Mouse (Mus musculus): ENCODE results near the gene AL732309.1.

AL732309.1 gene

DNA sequence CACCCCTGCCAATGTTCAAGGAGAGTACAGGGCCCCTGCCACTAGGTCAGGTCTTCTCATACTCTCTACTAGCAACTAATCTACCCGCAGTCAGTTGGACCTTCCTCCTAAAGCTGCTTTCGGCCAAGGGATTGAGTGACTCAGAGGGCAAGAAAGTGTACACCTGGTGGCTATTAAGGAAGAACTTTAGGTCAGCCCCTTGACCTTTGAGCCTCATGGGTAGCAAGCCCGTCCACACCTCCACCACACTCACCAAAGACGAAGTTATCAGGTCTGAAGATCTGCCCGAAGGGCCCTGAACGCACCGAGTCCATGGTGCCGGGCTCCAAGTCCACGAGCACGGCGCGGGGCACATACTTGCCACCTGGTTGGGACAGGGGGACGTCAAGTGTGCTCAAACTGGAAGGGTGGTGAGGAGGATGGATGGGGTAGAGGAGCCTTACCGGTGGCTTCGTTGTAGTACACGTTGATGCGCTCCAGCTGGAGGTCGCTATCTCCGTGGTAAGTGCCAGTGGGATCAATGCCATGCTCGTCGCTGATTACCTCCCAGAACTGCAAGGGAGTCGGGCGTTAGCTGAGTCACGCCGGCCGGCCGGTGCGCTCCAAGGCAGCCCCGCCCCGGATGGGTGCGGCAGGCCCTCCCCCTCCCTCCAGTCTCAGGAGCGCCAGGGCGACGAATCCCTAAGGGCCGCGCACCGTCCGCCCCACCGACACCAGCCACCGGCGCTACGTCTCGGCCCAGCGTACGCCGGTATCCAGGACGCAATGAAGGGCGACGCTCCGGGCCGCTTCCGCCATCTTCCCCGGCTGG lies 22.8 kb downstream of the AL732309.1 start:
- H3K36me3 ChIP-seq (ENCODE audit: control insufficient read depth, insufficient read depth, low read length, poor library complexity, severe bottlenecking) = no peaks in the 10 kb centered on the region; the same call in 1 of the 2 replicates
- no peaks in the 10 kb centered on the region for H3K27me3 ChIP-seq (ENCODE audit: control insufficient read depth, insufficient read depth, low read length, poor library complexity, severe bottlenecking)
- DNase-seq (ENCODE audit: low read depth, low spot score) = no peak

DNA sequence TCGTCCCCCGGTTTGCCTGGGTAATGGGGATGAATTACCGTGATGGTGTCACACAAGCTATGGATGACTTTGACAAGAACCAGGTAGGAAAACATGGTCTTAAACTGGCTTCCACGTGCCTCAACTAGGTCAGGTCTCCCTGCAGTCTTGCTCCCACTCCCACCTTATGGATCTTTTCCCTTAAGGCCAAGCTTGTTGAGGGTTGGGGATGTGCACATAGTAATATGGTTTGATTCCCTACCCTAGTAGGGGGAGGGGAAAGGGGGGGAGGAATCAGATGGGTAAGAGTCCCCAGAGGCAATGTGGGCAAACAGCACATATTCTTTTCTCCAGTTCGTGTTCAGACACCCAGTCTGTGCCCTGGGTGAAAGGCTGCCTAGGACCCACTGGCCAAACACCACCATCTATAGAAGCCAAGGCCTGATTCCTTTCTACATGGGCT lies 25.3 kb downstream of the AL732309.1 start:
- H3K36me3 ChIP-seq (ENCODE audit: control insufficient read depth, insufficient read depth, low read length, poor library complexity, severe bottlenecking) = no peaks in the 10 kb centered on the region; the same call in 1 of the 2 replicates
- DNase-seq (ENCODE audit: low read depth, low spot score) = no peak
- no peaks in the 10 kb centered on the region for H3K27me3 ChIP-seq (ENCODE audit: control insufficient read depth, insufficient read depth, low read length, poor library complexity, severe bottlenecking)

DNA sequence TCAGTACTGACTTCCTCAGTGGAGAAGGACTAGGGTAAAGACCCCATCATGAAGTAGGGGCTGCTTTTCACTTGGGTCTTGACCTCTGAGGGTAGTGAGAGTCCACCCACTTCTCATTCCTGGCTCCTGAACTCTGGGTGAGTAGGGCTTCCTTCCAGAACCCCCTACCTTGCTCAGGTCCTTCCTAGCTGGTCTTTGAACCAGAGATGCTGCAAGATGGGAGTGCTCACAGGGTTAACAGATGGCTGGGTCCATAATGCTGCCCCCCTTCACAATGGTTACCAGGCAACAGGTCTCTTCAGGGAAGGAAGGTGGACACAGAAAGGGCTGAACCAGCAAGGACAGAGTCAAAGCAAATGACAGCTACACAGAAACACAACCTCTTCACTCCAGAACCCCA lies 28.2 kb downstream of the AL732309.1 start, which contains the start of gene Fam166a:
Fam166a (plus strand) TSS at position 301 of the 400 bp plus-strand sequence.
- Histone ChIP-seq H3K36me3 (ENCODE audit: control insufficient read depth, insufficient read depth, low read length, poor library complexity, severe bottlenecking) (no peaks in the 10 kb centered on the region; the same call in 1 of the 2 replicates), H3K27me3 (ENCODE audit: control insufficient read depth, insufficient read depth, low read length, poor library complexity, severe bottlenecking) (no peaks in the 10 kb centered on the region)
- no peak for DNase-seq (ENCODE audit: low read depth, low spot score)

DNA sequence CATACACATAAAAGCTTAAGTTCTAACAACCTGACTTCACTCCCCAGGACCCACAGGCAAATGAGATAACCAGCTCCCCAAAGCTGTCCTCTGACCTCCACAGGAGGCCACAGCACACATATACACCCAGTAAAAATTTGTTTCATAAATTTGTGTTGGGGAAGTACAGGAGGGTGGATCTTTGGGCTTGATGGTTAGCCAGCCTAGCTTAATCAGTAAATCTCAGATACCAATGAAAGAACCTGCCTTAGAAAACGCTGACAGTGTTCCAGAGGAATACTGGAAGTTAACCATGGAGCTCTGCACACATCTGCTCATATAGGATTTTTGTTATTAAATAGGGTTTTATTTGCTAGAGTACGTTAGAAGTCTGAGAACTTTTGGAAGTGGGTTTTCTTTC lies 29.0 kb downstream of the AL732309.1 start:
- Histone ChIP-seq H3K27me3 (ENCODE audit: control insufficient read depth, insufficient read depth, low read length, poor library complexity, severe bottlenecking) (no peaks in the 10 kb centered on the region), H3K36me3 (ENCODE audit: control insufficient read depth, insufficient read depth, low read length, poor library complexity, severe bottlenecking) (no peaks in the 10 kb centered on the region; the same call in 1 of the 2 replicates)
- DNase-seq (ENCODE audit: low read depth, low spot score) = no peak

DNA sequence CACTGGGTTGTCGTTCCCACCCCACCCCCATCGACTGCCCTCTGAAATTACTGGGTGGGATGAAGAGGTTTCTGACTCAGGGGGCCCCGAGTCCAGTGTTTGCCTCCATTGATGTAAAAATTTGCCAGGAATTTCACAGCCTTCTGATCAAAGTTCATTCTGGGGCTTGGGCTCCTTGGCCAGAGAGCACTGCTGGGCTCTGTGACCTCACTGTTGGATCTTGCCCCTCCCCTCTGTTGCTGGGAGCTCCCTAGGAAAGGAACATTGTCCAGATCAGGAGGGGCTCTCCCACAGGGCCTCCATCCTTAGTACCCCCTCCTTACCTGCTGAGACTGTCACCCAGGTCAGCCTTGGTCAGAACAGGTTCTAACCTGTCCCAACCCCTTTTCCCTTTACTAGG lies 32.2 kb downstream of the AL732309.1 start, which contains the start of gene Stpg3:
Stpg3 (minus strand) TSS at position 194 of the 400 bp plus-strand sequence.
- Histone ChIP-seq H3K36me3 (ENCODE audit: control insufficient read depth, insufficient read depth, low read length, poor library complexity, severe bottlenecking) (no peaks in the 10 kb centered on the region), H3K27me3 (ENCODE audit: control insufficient read depth, insufficient read depth, low read length, poor library complexity, severe bottlenecking) (no peaks in the 10 kb centered on the region)
- DNase-seq (ENCODE audit: low read depth, low spot score) = no peak

DNA sequence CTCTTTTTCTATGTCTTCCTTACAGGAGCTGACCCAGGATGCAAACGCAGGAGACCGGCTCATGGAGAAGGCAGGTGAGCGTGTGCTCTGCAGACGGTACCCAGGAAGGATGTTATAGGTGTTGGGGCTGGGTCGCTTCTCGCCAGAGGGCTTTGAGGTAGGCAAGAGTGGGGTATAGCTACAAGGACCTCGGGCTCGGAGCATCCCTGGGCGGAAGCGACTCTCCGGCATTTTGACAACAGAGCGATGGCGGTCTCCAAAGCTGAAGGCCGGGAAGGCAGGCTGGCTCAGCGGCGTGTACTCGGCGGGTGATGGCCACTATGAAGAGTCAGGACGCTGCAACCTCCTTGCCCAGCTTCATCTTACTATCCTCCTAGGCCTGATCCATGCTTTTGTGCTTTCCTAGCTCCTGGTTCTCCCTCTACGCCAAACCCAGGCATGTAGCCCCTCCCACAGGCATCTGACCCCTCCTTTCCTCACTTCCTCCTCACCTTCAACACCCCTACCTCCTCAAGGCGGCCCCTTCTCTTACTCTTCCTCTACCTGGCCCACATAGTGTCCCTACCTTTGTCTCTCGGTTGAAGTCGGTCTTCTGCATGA lies 33.3 kb downstream of the AL732309.1 start:
- no peak for DNase-seq (ENCODE audit: low read depth, low spot score)

DNA sequence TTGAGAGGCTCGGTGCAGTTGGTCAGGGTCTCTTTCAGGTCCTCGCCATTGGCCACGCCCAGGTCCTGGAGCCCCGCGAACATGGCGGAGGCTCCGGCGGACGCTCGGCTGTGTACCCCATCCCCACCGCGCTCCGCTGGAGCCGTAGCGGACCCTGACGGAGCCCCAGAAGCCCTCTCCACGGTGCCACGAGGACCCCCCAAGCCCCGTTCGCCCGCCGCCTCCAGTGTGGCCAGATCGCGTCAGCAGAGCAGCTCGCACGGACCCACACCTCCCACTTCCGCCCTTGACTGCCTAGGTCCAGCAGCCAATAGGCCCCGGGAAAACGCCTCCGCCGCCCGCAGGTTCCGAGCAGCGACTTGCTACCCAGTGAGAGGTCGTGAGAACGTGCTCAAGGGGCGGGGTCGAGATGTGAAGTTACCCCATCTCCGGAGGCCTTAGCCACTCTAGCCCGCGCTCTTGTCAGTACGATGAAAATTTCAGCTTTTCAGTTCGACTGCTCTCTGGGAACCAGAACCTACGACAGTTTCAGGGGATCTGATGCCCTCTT lies 35.5 kb downstream of the AL732309.1 start, which contains the start of gene Nelfb:
Nelfb (minus strand) TSS at position 369 of the 550 bp plus-strand sequence.
- no peaks in the 10 kb centered on the region for H3K27me3 ChIP-seq (ENCODE audit: control insufficient read depth, insufficient read depth, low read length, poor library complexity, severe bottlenecking)
- peak; percentile 92 for DNase-seq (ENCODE audit: low read depth, low spot score)
- peaks cover 5% of the 10 kb centered on the region; the same call in 1 of the 2 replicates for H3K36me3 ChIP-seq (ENCODE audit: control insufficient read depth, insufficient read depth, low read length, poor library complexity, severe bottlenecking)

More for the DNA sequence above, 33.3 kb downstream of the AL732309.1 start:
- Histone ChIP-seq H3K27me3 (ENCODE audit: control insufficient read depth, insufficient read depth, low read length, poor library complexity, severe bottlenecking) (no peaks in the 10 kb centered on the region), H3K36me3 (ENCODE audit: control insufficient read depth, insufficient read depth, low read length, poor library complexity, severe bottlenecking) (peaks cover 2% of the 10 kb centered on the region; the same call in 1 of the 2 replicates)

DNA sequence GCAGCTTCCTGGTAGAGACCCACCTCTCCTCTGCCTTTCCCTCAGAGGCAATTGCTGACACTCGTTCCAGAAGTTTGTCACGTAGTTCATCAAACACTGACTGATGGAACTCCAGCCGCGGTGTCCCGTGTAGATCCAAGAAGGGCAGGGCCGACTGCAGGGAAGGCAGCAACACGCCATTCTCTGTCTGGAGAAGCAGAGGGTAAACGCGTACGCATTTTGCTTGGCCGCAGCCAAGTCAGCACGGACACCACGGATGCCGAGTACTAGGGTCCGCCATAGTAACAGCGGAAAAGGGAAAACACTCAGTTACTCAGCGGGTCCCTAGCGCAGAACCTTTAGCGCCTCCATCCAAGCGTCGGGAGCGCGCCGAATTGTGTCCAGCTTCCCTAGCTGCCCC lies 36.0 kb downstream of the AL732309.1 start:
- H3K27me3 ChIP-seq (ENCODE audit: control insufficient read depth, insufficient read depth, low read length, poor library complexity, severe bottlenecking) = no peaks in the 10 kb centered on the region
- no peak for DNase-seq (ENCODE audit: low read depth, low spot score)
- H3K36me3 ChIP-seq (ENCODE audit: control insufficient read depth, insufficient read depth, low read length, poor library complexity, severe bottlenecking) = peaks cover 5% of the 10 kb centered on the region; the same call in 1 of the 2 replicates

DNA sequence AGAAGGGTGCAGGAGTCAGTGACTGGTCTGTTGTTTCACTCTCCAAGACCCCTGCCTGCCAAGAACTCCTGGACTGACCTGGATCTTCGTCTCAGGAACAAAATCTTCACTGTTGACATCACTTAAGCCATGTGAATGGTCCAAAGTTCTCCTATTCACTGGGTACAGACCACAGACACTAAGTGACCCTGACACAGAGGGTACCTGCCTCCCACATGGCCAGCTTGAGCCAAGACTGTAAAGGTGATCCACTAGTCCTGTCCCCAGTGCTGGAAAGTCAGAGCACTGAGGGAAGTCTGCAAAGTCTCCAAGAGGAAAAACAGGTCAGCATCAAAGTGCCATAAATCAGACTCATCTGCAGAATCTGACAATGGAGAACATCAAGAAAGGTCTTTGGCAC lies 39.1 kb downstream of the AL732309.1 start:
- DNase-seq (ENCODE audit: low read depth, low spot score) = no peak
- Histone ChIP-seq H3K36me3 (ENCODE audit: control insufficient read depth, insufficient read depth, low read length, poor library complexity, severe bottlenecking) (peaks cover 15% of the 10 kb centered on the region), H3K27me3 (ENCODE audit: control insufficient read depth, insufficient read depth, low read length, poor library complexity, severe bottlenecking) (no peaks in the 10 kb centered on the region)

DNA sequence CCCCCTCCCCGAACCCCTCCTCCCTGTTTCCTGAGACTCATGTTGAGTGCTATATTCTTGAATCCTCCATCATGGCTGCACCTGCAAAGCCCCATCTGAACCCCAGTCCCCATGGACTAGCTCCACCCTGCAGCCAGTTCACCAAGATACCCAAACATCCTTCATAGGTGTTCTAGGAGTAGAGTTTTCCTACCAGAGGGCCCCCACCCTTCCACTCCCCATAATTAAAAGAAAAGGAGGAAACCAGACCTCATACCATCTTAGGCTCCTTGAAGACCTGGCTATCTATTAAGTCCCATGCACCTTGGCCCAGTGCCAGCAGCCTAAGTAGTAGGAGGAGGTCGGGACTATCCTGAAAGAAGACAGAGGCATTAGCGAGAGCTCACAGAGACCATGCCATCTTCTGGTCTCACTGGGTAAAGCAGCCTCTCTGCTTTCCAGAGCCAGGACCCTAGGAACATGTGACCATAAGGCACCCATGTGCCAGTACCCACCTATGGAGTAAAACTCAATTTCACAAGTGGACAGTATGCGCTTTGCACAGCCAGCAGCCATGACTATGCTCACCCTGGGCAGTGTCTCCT lies 42.9 kb downstream of the AL732309.1 start:
- Histone ChIP-seq H3K27me3 (ENCODE audit: control insufficient read depth, insufficient read depth, low read length, poor library complexity, severe bottlenecking) (no peaks in the 10 kb centered on the region), H3K36me3 (ENCODE audit: control insufficient read depth, insufficient read depth, low read length, poor library complexity, severe bottlenecking) (peaks cover 20% of the 10 kb centered on the region)
- DNase-seq (ENCODE audit: low read depth, low spot score) = peak; percentile 26

DNA sequence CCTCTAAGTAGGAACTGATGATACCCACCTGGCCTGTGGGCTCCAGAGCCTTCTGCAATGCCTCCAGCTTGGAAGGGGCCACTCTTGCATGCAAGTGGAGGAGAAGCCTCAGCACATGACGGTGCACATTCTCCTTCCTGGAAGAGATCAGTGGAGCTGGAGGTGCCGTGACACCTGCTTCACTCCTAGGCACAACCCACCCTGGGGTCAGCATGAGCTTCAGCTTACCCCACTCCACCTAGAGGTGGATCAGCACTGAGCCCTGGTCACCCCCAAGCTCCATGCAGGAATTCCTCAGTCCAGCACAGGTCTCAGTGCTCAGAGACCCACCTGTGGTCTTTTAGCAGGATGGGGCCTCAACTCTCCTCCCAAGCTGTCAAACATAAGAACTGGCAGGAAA lies 46.0 kb downstream of the AL732309.1 start:
- no peak for DNase-seq (ENCODE audit: low read depth, low spot score)
- Histone ChIP-seq H3K36me3 (ENCODE audit: control insufficient read depth, insufficient read depth, low read length, poor library complexity, severe bottlenecking) (peaks cover 16% of the 10 kb centered on the region), H3K27me3 (ENCODE audit: control insufficient read depth, insufficient read depth, low read length, poor library complexity, severe bottlenecking) (no peaks in the 10 kb centered on the region)

DNA sequence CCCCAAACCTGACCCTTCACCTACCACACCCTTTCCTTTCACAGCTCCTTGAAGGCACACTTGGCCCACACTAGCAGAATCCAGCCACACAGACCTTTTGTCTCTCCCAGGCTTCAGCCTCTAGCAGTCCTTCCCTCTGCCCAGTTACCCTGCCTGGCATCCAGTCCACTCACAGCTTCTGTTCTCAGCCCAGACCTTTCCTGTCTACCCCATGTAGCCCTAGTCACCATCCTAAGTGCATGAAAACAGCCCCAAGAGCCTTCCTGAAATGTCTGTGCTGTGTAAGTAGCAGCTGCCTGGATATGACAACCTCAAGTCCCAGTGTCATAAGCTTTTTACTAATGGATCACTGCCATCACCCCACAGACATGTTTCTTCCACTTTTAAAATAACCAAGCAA lies 48.7 kb downstream of the AL732309.1 start:
- no peak for DNase-seq (ENCODE audit: low read depth, low spot score)
- H3K36me3 ChIP-seq (ENCODE audit: control insufficient read depth, insufficient read depth, low read length, poor library complexity, severe bottlenecking) = peaks cover 6% of the 10 kb centered on the region
- no peaks in the 10 kb centered on the region for H3K27me3 ChIP-seq (ENCODE audit: control insufficient read depth, insufficient read depth, low read length, poor library complexity, severe bottlenecking)

DNA sequence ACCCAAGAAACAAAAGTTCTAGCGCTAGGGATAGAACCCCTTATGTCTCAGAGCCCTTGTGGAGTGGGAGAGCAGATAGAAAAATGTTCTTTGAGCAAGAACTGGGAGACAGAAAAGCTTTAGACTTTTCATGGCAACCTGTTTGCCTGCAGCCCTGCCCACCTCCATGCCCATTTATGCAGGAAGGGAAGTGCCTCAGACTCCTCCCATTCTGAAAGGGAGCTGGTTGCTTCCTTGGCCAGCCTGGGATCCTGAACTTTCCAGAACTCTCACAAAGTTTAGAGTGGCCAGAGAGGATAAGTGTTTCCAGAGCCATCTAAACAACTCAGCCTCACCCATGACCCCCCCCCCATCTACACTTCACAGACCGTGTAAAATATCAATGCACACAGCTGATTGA lies 49.5 kb downstream of the AL732309.1 start:
- peak; percentile 17 for DNase-seq (ENCODE audit: low read depth, low spot score)
- Histone ChIP-seq H3K27me3 (ENCODE audit: control insufficient read depth, insufficient read depth, low read length, poor library complexity, severe bottlenecking) (no peaks in the 10 kb centered on the region), H3K36me3 (ENCODE audit: control insufficient read depth, insufficient read depth, low read length, poor library complexity, severe bottlenecking) (peaks cover 6% of the 10 kb centered on the region)

DNA sequence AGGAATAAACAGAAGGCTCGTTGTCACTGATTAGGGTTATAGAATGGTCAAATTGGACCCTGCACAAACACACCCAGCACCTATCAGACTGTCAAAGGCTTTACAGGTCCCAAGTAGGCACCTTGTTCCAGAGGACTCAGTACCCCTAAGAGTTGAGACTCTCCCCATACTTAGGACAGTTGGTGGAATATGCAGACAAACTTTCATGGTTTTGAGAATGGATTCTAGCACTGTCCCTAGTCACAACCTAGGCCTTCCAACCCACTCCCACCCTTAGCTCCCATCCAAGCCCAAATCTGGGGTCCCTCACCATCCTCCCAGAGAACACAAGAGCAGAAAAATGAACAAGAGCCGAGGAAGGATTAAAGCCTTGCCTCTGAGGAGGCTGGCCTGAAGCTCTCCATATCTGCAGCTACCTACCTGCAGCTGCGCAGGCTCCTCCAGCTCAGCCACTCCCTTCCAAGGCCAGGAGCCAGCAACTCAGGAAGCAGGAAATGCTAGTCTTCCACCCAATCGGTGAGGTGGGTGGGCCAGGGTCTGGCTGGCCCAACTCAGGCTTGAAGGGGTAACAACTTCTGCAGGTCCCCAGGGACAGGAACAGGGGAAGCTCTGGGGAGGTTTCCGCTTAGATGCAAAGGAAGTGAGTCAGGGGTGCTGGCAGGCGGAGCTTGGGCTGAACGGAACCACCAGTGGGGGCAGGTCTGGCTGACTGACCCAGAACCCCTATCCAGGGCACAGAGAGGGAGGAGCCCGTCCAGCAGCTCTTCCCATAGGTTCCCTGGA lies 50.3 kb downstream of the AL732309.1 start, which contains the start of gene Tor4a:
Tor4a (minus strand) TSS at position 715 of the 783 bp plus-strand sequence.
- H3K27me3 ChIP-seq (ENCODE audit: control insufficient read depth, insufficient read depth, low read length, poor library complexity, severe bottlenecking) = no peaks in the 10 kb centered on the region
- H3K36me3 ChIP-seq (ENCODE audit: control insufficient read depth, insufficient read depth, low read length, poor library complexity, severe bottlenecking) = peaks cover 6% of the 10 kb centered on the region
- DNase-seq (ENCODE audit: low read depth, low spot score) = peak; percentile 97
